Comparison of ENCODE assay signal across 16 mouse cellular contexts in the genomic region with DNA sequence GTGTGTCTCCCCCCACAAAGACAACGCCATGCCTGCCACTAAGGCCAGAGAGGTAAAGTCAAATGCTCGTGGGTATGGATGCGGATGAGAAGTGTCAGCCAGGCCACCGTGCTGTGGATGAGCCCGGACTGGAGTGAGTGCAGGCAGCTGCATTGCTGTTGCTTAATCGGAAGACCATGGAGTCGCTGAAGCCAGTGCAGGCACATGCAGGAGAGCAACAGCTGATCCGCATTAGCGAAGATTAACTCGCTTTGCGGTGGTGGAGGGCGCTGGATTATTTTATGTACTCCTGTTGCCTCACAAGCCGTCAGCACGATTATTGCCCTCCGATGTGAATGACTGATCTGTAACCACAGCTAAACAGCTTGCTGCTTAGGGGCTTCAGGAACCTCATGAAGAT.
DNase-seq lines count a peak whose midpoint lies in the region; ATAC-seq and TF ChIP-seq lines count a peak whose summit lies in the region.
"Had no signal": no experiment of that assay in that cellular context is flagged by ENCODE, and none has a peak within 500 bp of the region (broad histone marks: within the 10 kb centered on the region; RNA-seq: fewer than 3 reads in every experiment).

No protein-coding gene starts in this region.

- no peak for ATAC-seq in neural tube, embryonic 11.5 days (ENCODE audit: insufficient read depth, low FRiP score, low TSS enrichment)
- 0 out of 2 replicates have a peak, but pooled peaks have one; percentile 62 for ATAC-seq in midbrain, embryonic 15.5 days (replicated peaks)
- no peak for ATAC-seq in kidney, embryonic 15.5 days (replicated peaks; ENCODE audit: low FRiP score)
- no peak for ATAC-seq in stomach, postnatal 0 days (ENCODE audit: low FRiP score, low TSS enrichment)
- ATAC-seq: inflammation-experienced regulatory T-cells, adult 6 months had no signal

- no peak overlapping the region for H3K4me3 ChIP-seq in neural tube, embryonic 11.5 days (ENCODE audit: low read depth, low read length)
- no peak overlapping the region for H3K4me3 ChIP-seq in limb, embryonic 10.5 days
- no peak overlapping the region for H3K4me3 ChIP-seq in midbrain, embryonic 15.5 days
- no peak overlapping the region for H3K4me3 ChIP-seq in kidney, embryonic 15.5 days (replicated peaks)
- H3K4me3 ChIP-seq in stomach, postnatal 0 days (ENCODE audit: low read depth, low read length), result no peak overlapping the region
- H3K4me3 ChIP-seq: heart, embryonic 13.5 days; lung, embryonic 15.5 days; stomach, embryonic 15.5 days had no signal

- H3K9ac ChIP-seq in neural tube, embryonic 11.5 days (ENCODE audit: low read length), result no peak overlapping the region
- H3K9ac ChIP-seq in midbrain, embryonic 15.5 days, result no peak overlapping the region
- no peak overlapping the region for H3K9ac ChIP-seq in kidney, embryonic 15.5 days
- H3K9ac ChIP-seq in stomach, postnatal 0 days (ENCODE audit: low read length), result no peak overlapping the region
- H3K9ac ChIP-seq: heart, embryonic 13.5 days; lung, embryonic 15.5 days; stomach, embryonic 15.5 days had no signal

- 87% methylated on average over 15 of the region's 15 CpGs for WGBS in neural tube, embryonic 11.5 days
- WGBS in limb, embryonic 10.5 days, result 47% methylated on average over 15 of the region's 15 CpGs
- 51% methylated on average over 15 of the region's 15 CpGs for WGBS in midbrain, embryonic 15.5 days
- 83% methylated on average over 15 of the region's 15 CpGs for WGBS in kidney, embryonic 15.5 days
- WGBS in stomach, postnatal 0 days, result 65% methylated on average over 15 of the region's 15 CpGs

- no peaks in the 10 kb centered on the region for H3K27me3 ChIP-seq in neural tube, embryonic 11.5 days (ENCODE audit: control insufficient read depth, insufficient read depth, low read length)
- peaks cover 51% of the 10 kb centered on the region; the same call in 1 of the 2 replicates for H3K27me3 ChIP-seq in limb, embryonic 10.5 days (ENCODE audit: low read depth, poor library complexity, severe bottlenecking)
- no peaks in the 10 kb centered on the region for H3K27me3 ChIP-seq in midbrain, embryonic 15.5 days (replicated peaks)
- H3K27me3 ChIP-seq in kidney, embryonic 15.5 days, result 0 out of 2 replicates have a peak, but pooled peaks cover 4% of the 10 kb centered on the region
- H3K27me3 ChIP-seq in stomach, postnatal 0 days (ENCODE audit: control insufficient read depth, insufficient read depth, low read length), result no peaks in the 10 kb centered on the region
- H3K27me3 ChIP-seq: stomach, embryonic 15.5 days had no signal

- H3K9me3 ChIP-seq in neural tube, embryonic 11.5 days (ENCODE audit: control insufficient read depth, low read length), result no peaks in the 10 kb centered on the region
- H3K9me3 ChIP-seq in limb, embryonic 10.5 days (replicated peaks), result no peaks in the 10 kb centered on the region
- H3K9me3 ChIP-seq in midbrain, embryonic 15.5 days, result no peaks in the 10 kb centered on the region
- no peaks in the 10 kb centered on the region for H3K9me3 ChIP-seq in kidney, embryonic 15.5 days (replicated peaks)
- no peaks in the 10 kb centered on the region for H3K9me3 ChIP-seq in stomach, postnatal 0 days (ENCODE audit: control insufficient read depth, low read length)
- H3K9me3 ChIP-seq: heart, embryonic 13.5 days; lung, embryonic 15.5 days; stomach, embryonic 15.5 days had no signal

- H3K27ac ChIP-seq in neural tube, embryonic 11.5 days (ENCODE audit: low read depth, low read length), result no peak overlapping the region
- no peak overlapping the region for H3K27ac ChIP-seq in limb, embryonic 10.5 days
- no peak overlapping the region for H3K27ac ChIP-seq in midbrain, embryonic 15.5 days
- H3K27ac ChIP-seq in kidney, embryonic 15.5 days, result no peak overlapping the region
- H3K27ac ChIP-seq in stomach, postnatal 0 days (replicated peaks), result no peak overlapping the region
- H3K27ac ChIP-seq: heart, embryonic 13.5 days; lung, embryonic 15.5 days; stomach, embryonic 15.5 days had no signal

- no peak for TF ChIP-seq CTCF in stomach, postnatal 0 days (IDR thresholded peaks at IDR 0.05; ENCODE audit: low read depth)

- no peak for TF ChIP-seq EP300 in stomach, postnatal 0 days (optimal IDR thresholded peaks at IDR 0.05)

- no peaks in the 10 kb centered on the region for H3K36me3 ChIP-seq in neural tube, embryonic 11.5 days (ENCODE audit: control insufficient read depth, insufficient read depth, low read length)
- peaks cover 3% of the 10 kb centered on the region; the same call in 1 of the 2 replicates for H3K36me3 ChIP-seq in limb, embryonic 10.5 days
- no peaks in the 10 kb centered on the region for H3K36me3 ChIP-seq in midbrain, embryonic 15.5 days (replicated peaks)
- no peaks in the 10 kb centered on the region for H3K36me3 ChIP-seq in kidney, embryonic 15.5 days
- H3K36me3 ChIP-seq in stomach, postnatal 0 days (ENCODE audit: control insufficient read depth, insufficient read depth, low read length), result no peaks in the 10 kb centered on the region
- H3K36me3 ChIP-seq: heart, embryonic 13.5 days; lung, embryonic 15.5 days; stomach, embryonic 15.5 days had no signal

- no peak overlapping the region for H3K4me2 ChIP-seq in neural tube, embryonic 11.5 days (ENCODE audit: low read depth)
- peak overlapping the region; percentile 3; the same call in 1 of the 2 replicates for H3K4me2 ChIP-seq in midbrain, embryonic 15.5 days
- no peak overlapping the region for H3K4me2 ChIP-seq in kidney, embryonic 15.5 days
- H3K4me2 ChIP-seq in stomach, postnatal 0 days (replicated peaks; ENCODE audit: low read depth), result no peak overlapping the region
- H3K4me2 ChIP-seq: heart, embryonic 13.5 days; liver, embryonic 11.5 days; lung, embryonic 15.5 days; stomach, embryonic 15.5 days had no signal

- DNase-seq in neural tube, embryonic 11.5 days (ENCODE audit: low spot score), result peak; percentile 16
- no peak for DNase-seq in neural tube, embryonic 10.5 days (ENCODE audit: extremely low spot score, low spot score)
- peak; percentile 65 for DNase-seq in limb, embryonic 10.5 days (ENCODE audit: low spot score)
- no peak for DNase-seq in right cerebral cortex, adult 2 months (ENCODE audit: low spot score in 2 of 2)
- no peak for DNase-seq in stomach, postnatal 0 days (ENCODE audit: low spot score)
- DNase-seq: B cell, adult 2 months; gastrocnemius, postnatal 36 days; heart, postnatal 4 days; thymus, postnatal 14 days had no signal

- H3K4me1 ChIP-seq in neural tube, embryonic 11.5 days (ENCODE audit: control insufficient read depth, insufficient read depth, low read length), result no peaks in the 10 kb centered on the region
- peaks cover 51% of the 10 kb centered on the region for H3K4me1 ChIP-seq in limb, embryonic 10.5 days
- H3K4me1 ChIP-seq in midbrain, embryonic 15.5 days, result peaks cover 9% of the 10 kb centered on the region; the same call in 1 of the 2 replicates
- H3K4me1 ChIP-seq in kidney, embryonic 15.5 days, result 0 out of 2 replicates have a peak, but pooled peaks cover 11% of the 10 kb centered on the region
- no peaks in the 10 kb centered on the region for H3K4me1 ChIP-seq in stomach, postnatal 0 days (replicated peaks; ENCODE audit: control insufficient read depth, insufficient read depth)

Comparison
In these comparisons a context has a peak if more than half of its experiments do, and no peak if none do; other contexts are left out.
1. DNase-seq: peak in neural tube, embryonic 11.5 days (single experiment) and limb, embryonic 10.5 days (single experiment); none in neural tube, embryonic 10.5 days (single experiment), right cerebral cortex, adult 2 months (0 of 2) and stomach, postnatal 0 days (single experiment).